Mouse (Mus musculus) megakaryocyte, embryonic 14.5 days (primary cell): ENCODE data around the gene Cpm.

Source experiments
- FLI1 ChIP-seq: IDR thresholded peaks from 2 replicates; pipeline ENCODE4 v1.6.1; 2012; ENCODE audit warnings: low read length, inconsistent platforms, mixed read lengths
- GATA1 ChIP-seq: IDR thresholded peaks from 3 replicates; pipeline ENCODE4 v1.6.1; 2012; ENCODE audit warnings: mixed read lengths, low read length, inconsistent platforms, borderline replicate concordance

- TF ChIP-seq GATA1 (no peak), FLI1 (no peak)
Observed at GRCm38 (mm10) chr10:117615239-117615638, 14.1 kb upstream of the Cpm start.
